ENCODE assay signal across 22 mouse cellular contexts in the genomic region with DNA sequence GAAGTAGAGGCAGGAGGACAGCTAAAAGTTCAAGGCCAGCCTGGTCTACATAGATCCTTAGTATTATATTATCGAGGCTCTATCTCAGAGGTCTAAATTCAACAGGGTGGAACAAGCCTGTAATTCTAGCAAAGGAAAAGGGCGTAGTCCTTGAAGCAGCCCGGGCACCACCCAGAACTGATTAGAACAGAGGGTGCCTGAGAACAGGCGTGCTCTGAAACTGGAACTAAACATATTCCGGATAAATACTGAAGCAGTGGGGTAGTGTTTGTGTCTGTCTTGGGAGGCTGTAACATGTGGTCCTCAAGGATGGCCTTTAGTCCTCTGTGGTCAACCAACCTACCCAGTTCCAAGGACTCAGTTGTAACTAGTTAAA. TPM values are rescaled to one million over a fixed set of nuclear protein-coding genes. Genes with fewer than 3 reads are reported as not detected.
A peak's percentile ranks its signal among the peaks of the same experiment; 100 is the strongest.
DNase-seq lines count a peak whose midpoint lies in the region; ATAC-seq and TF ChIP-seq lines count a peak whose summit lies in the region.
"Had no signal": no experiment of that assay in that cellular context is flagged by ENCODE, and none has a peak within 500 bp of the region (broad histone marks: within the 10 kb centered on the region; RNA-seq: fewer than 3 reads in every experiment).

No protein-coding gene starts in this region.

- H3K36me3 ChIP-seq in erythroblast, embryonic 14.5 days (ENCODE audit: control insufficient read depth), result peaks cover 57% of the 10 kb centered on the region
- peaks cover 30% of the 10 kb centered on the region for H3K36me3 ChIP-seq in liver, embryonic 14.5 days (replicated peaks; ENCODE audit: control insufficient read depth, insufficient read depth, low read depth)
- H3K36me3 ChIP-seq in stomach, embryonic 16.5 days (ENCODE audit: control insufficient read depth, insufficient read depth, low read length), result peaks cover 6% of the 10 kb centered on the region; the same call in 1 of the 2 replicates
- H3K36me3 ChIP-seq: neural tube, embryonic 13.5 days had no signal

- 20% methylated on average over 5 of the region's 5 CpGs for WGBS in liver, embryonic 14.5 days (ENCODE audit: insufficient replicate concordance)
- WGBS in stomach, embryonic 16.5 days, result 59% methylated on average over 5 of the region's 5 CpGs

- peak; percentile 41 for ATAC-seq in liver, embryonic 14.5 days (ENCODE audit: insufficient read depth)
- ATAC-seq in stomach, embryonic 16.5 days (ENCODE audit: insufficient read depth, low FRiP score), result no peak
- no peak for ATAC-seq in CD4-positive, CD25-positive, alpha-beta regulatory T cell, adult 4 months
- no peak for ATAC-seq in monocyte, adult 5-6 weeks (replicated peaks; ENCODE audit: insufficient number of reproducible peaks, low FRiP score, low TSS enrichment, poor library complexity, severe bottlenecking)

- H3K4me2 ChIP-seq in liver, embryonic 14.5 days (ENCODE audit: low read depth), result peak overlapping the region; percentile 86
- H3K4me2 ChIP-seq in stomach, embryonic 16.5 days (ENCODE audit: low read depth, low read length), result no peak overlapping the region
- H3K4me2 ChIP-seq: embryonic facial prominence, embryonic 12.5 days; heart, embryonic 12.5 days; neural tube, embryonic 13.5 days had no signal

- peaks cover 4% of the 10 kb centered on the region; the same call in 1 of the 2 replicates for H3K9me3 ChIP-seq in erythroblast, embryonic 14.5 days (ENCODE audit: control insufficient read depth, low read length)
- H3K9me3 ChIP-seq in liver, embryonic 14.5 days (ENCODE audit: control insufficient read depth, low read length), result no peaks in the 10 kb centered on the region
- no peaks in the 10 kb centered on the region for H3K9me3 ChIP-seq in stomach, embryonic 16.5 days (replicated peaks; ENCODE audit: control insufficient read depth, low read length)
- H3K9me3 ChIP-seq: embryonic facial prominence, embryonic 12.5 days; heart, embryonic 12.5 days; neural tube, embryonic 13.5 days had no signal

- H3K27ac ChIP-seq in liver, embryonic 14.5 days, result peak overlapping the region; percentile 92
- H3K27ac ChIP-seq in stomach, embryonic 16.5 days (ENCODE audit: low read length), result peak overlapping the region; percentile 25
- H3K27ac ChIP-seq: embryonic facial prominence, embryonic 12.5 days; neural tube, embryonic 13.5 days had no signal

- TF ChIP-seq CTCF in liver, embryonic 14.5 days (IDR thresholded peaks at IDR 0.05; ENCODE audit: low read depth), result no peak

- peak overlapping the region; percentile 74 for H3K4me3 ChIP-seq in erythroblast, embryonic 14.5 days (replicated peaks)
- H3K4me3 ChIP-seq in liver, embryonic 14.5 days (ENCODE audit: insufficient read depth in 1 of 2, low read depth in 2 of 2, low read length in 2 of 2), result peak overlapping the region; percentile 16 to 91; a peak in 3 of 4 replicates
- no peak overlapping the region for H3K4me3 ChIP-seq in stomach, embryonic 16.5 days (replicated peaks; ENCODE audit: low read length)
- H3K4me3 ChIP-seq: embryonic facial prominence, embryonic 12.5 days; heart, embryonic 12.5 days; neural tube, embryonic 13.5 days had no signal

- H3K9ac ChIP-seq in liver, embryonic 14.5 days (replicated peaks), result peak overlapping the region; percentile 31
- no peak overlapping the region for H3K9ac ChIP-seq in stomach, embryonic 16.5 days (ENCODE audit: low read length)
- H3K9ac ChIP-seq: embryonic facial prominence, embryonic 12.5 days; heart, embryonic 12.5 days; neural tube, embryonic 13.5 days had no signal

- peak; percentile 49; the same call in 1 of the 2 replicates for TF ChIP-seq EP300 in liver, embryonic 14.5 days (IDR thresholded peaks at IDR 0.05; ENCODE audit: low read depth)

- DNase-seq in lung, postnatal 25 days (ENCODE audit: low spot score), result peak; percentile 54
- DNase-seq in lung, postnatal 10 days, result no peak
- peak; percentile 56 to 70 (median 59) for DNase-seq in liver, embryonic 14.5 days (ENCODE audit: low read depth in 3 of 3, low spot score in 3 of 3)
- DNase-seq in adrenal gland, postnatal 10 days, result no peak
- DNase-seq: adrenal gland, adult 8-10 months; cerebellum, adult 2 months; heart, postnatal 4 days; thymus, adult 18-20 months had no signal

- peaks cover 32% of the 10 kb centered on the region for H3K27me3 ChIP-seq in erythroblast, embryonic 14.5 days (ENCODE audit: control insufficient read depth)
- H3K27me3 ChIP-seq in liver, embryonic 14.5 days (ENCODE audit: control insufficient read depth, insufficient read depth, low read length), result peaks cover 16% of the 10 kb centered on the region; the same call in 1 of the 2 replicates
- H3K27me3 ChIP-seq in stomach, embryonic 16.5 days (ENCODE audit: control insufficient read depth, insufficient read depth, low read length), result no peaks in the 10 kb centered on the region
- H3K27me3 ChIP-seq: neural tube, embryonic 13.5 days had no signal

- peaks cover 63% of the 10 kb centered on the region for H3K4me1 ChIP-seq in erythroblast, embryonic 14.5 days (ENCODE audit: control insufficient read depth)
- H3K4me1 ChIP-seq in liver, embryonic 14.5 days (replicated peaks; ENCODE audit: control insufficient read depth in 2 of 2, insufficient read depth in 2 of 2, low read length in 1 of 2), result peaks cover 25 to 31% of the 10 kb centered on the region in 2 experiments
- H3K4me1 ChIP-seq in stomach, embryonic 16.5 days (ENCODE audit: control insufficient read depth, insufficient read depth, low read length), result peaks cover 30% of the 10 kb centered on the region

RNA-seq across cellular contexts. Expression of a gene that starts 4.3 kb away (rescaled TPM):
- 158 and 179 TPM in 2 replicates for polyA plus RNA-seq in erythroblast, embryonic 14.5 days (2012)
- 459 and 465 TPM in 2 replicates for polyA plus RNA-seq in liver, embryonic 14.5 days (2012; rRNA removed)
- 533 and 562 TPM in 2 replicates for polyA plus RNA-seq in liver, embryonic 14.5 days (2014; fragmentation: Nextera tagmentation; extraction: Ambion mirVana)
- polyA plus RNA-seq in stomach, embryonic 16.5 days (2015; fragmentation: Nextera tagmentation; extraction: Ambion mirVana), result 332 and 335 TPM in 2 replicates
- total RNA-seq in adrenal gland, postnatal 10 days (2021), result 10 to 100 TPM; 28.1 to 33.7 TPM
- polyA plus RNA-seq in CD4-positive, CD25-positive, alpha-beta regulatory T cell, adult 4 months (2017; shearing (Covaris generic)), result 10 to 100 TPM in 1 of 2 experiments, 1 to 10 TPM in 1; 7.7 to 11.4 TPM
- 2.7 to 5.1 TPM (median 3.5 TPM) in 3 replicates for total RNA-seq in monocyte, adult 5-6 weeks (2017)

RNA-seq across cellular contexts. Expression of a gene that starts 5.8 kb away (rescaled TPM):
- polyA plus RNA-seq in erythroblast, embryonic 14.5 days (2012), result not detected in 2 replicates
- polyA plus RNA-seq in liver, embryonic 14.5 days (2012; rRNA removed), result 0.15 and 0.32 TPM in 2 replicates
- polyA plus RNA-seq in liver, embryonic 14.5 days (2014; fragmentation: Nextera tagmentation; extraction: Ambion mirVana), result 0.44 TPM in 1 of 2 replicates, not detected in the other
- 15.7 and 377 TPM in 2 replicates for polyA plus RNA-seq in stomach, embryonic 16.5 days (2015; fragmentation: Nextera tagmentation; extraction: Ambion mirVana)
- 100 to 1,000 TPM; 221 to 908 TPM for total RNA-seq in adrenal gland, postnatal 10 days (2021)
- not detected for polyA plus RNA-seq in CD4-positive, CD25-positive, alpha-beta regulatory T cell, adult 4 months (2017; shearing (Covaris generic))
- total RNA-seq in monocyte, adult 5-6 weeks (2017), result not detected in 3 replicates
- total RNA-seq: adrenal gland, adult 8-10 months; common myeloid progenitor, adult 5-6 weeks; granulocyte monocyte progenitor cell, adult 5-6 weeks; layer of hippocampus, postnatal 14 days; left cerebral cortex, postnatal 10 days; megakaryocyte, adult 5-6 weeks had no signal
- polyA plus RNA-seq: forebrain, embryonic 11.5 days; liver, adult 2 months had no signal

RNA-seq across cellular contexts. Expression of a gene that starts 11.6 kb away (rescaled TPM):
- polyA plus RNA-seq in erythroblast, embryonic 14.5 days (2012), result 1.5 and 2.4 TPM in 2 replicates
- 2.3 TPM in 2 replicates for polyA plus RNA-seq in liver, embryonic 14.5 days (2012; rRNA removed)
- polyA plus RNA-seq in liver, embryonic 14.5 days (2014; fragmentation: Nextera tagmentation; extraction: Ambion mirVana), result 2.9 and 4.4 TPM in 2 replicates
- 26.3 and 26.5 TPM in 2 replicates for polyA plus RNA-seq in stomach, embryonic 16.5 days (2015; fragmentation: Nextera tagmentation; extraction: Ambion mirVana)
- 10 to 100 TPM; 36.9 to 39.0 TPM for total RNA-seq in adrenal gland, postnatal 10 days (2021)
- 1 to 10 TPM; 4.9 to 7.7 TPM for polyA plus RNA-seq in CD4-positive, CD25-positive, alpha-beta regulatory T cell, adult 4 months (2017; shearing (Covaris generic))
- total RNA-seq in monocyte, adult 5-6 weeks (2017), result 2.9 to 6.0 TPM (median 5.5 TPM) in 3 replicates

RNA-seq across cellular contexts. Expression of a gene that starts 28.2 kb away (rescaled TPM):
- 16.3 and 17.4 TPM in 2 replicates for polyA plus RNA-seq in erythroblast, embryonic 14.5 days (2012)
- 16.2 and 26.0 TPM in 2 replicates for polyA plus RNA-seq in liver, embryonic 14.5 days (2012; rRNA removed)
- polyA plus RNA-seq in liver, embryonic 14.5 days (2014; fragmentation: Nextera tagmentation; extraction: Ambion mirVana), result 36.7 and 43.7 TPM in 2 replicates
- 58.0 and 58.3 TPM in 2 replicates for polyA plus RNA-seq in stomach, embryonic 16.5 days (2015; fragmentation: Nextera tagmentation; extraction: Ambion mirVana)
- total RNA-seq in adrenal gland, postnatal 10 days (2021), result 10 to 100 TPM; 39.1 to 42.1 TPM
- polyA plus RNA-seq in CD4-positive, CD25-positive, alpha-beta regulatory T cell, adult 4 months (2017; shearing (Covaris generic)), result 1 to 10 TPM; 3.8 to 7.3 TPM
- total RNA-seq in monocyte, adult 5-6 weeks (2017), result 18.2 to 23.6 TPM (median 20.1 TPM) in 3 replicates

RNA-seq across cellular contexts. Expression of a gene that starts 28.2 kb away (rescaled TPM):
- polyA plus RNA-seq in erythroblast, embryonic 14.5 days (2012), result 0.04 and 0.07 TPM in 2 replicates
- polyA plus RNA-seq in liver, embryonic 14.5 days (2012; rRNA removed), result 1.7 and 1.9 TPM in 2 replicates
- 1.6 and 2.1 TPM in 2 replicates for polyA plus RNA-seq in liver, embryonic 14.5 days (2014; fragmentation: Nextera tagmentation; extraction: Ambion mirVana)
- 1.3 and 1.9 TPM in 2 replicates for polyA plus RNA-seq in stomach, embryonic 16.5 days (2015; fragmentation: Nextera tagmentation; extraction: Ambion mirVana)
- under 1 TPM; 0.54 to 0.70 TPM for total RNA-seq in adrenal gland, postnatal 10 days (2021)
- not detected for polyA plus RNA-seq in CD4-positive, CD25-positive, alpha-beta regulatory T cell, adult 4 months (2017; shearing (Covaris generic))
- not detected in 3 replicates for total RNA-seq in monocyte, adult 5-6 weeks (2017)
- total RNA-seq: granulocyte monocyte progenitor cell, adult 5-6 weeks; megakaryocyte, adult 5-6 weeks had no signal

Comparison
In these comparisons a context has a peak if more than half of its experiments do, and no peak if none do; other contexts are left out.
1. DNase-seq: peak in lung, postnatal 25 days (single experiment) and liver, embryonic 14.5 days (3 of 3); none in lung, postnatal 10 days (single experiment) and adrenal gland, postnatal 10 days (single experiment).
2. RNA of a gene that starts 4.3 kb away (polyA plus RNA-seq): 459 to 562 TPM in liver, embryonic 14.5 days, 332 to 335 TPM in stomach, embryonic 16.5 days and 158 to 179 TPM in erythroblast, embryonic 14.5 days; 7.7 to 11.4 TPM in CD4-positive, CD25-positive, alpha-beta regulatory T cell, adult 4 months; every median in the first group is over 10 times any median in the second.
3. RNA of a gene that starts 5.8 kb away (polyA plus RNA-seq): 15.7 to 377 TPM in stomach, embryonic 16.5 days; 0.15 to 0.44 TPM in liver, embryonic 14.5 days, not detected in erythroblast, embryonic 14.5 days and not detected in CD4-positive, CD25-positive, alpha-beta regulatory T cell, adult 4 months; every median in the first group is over 10 times any median in the second.